Mouse (Mus musculus) ES-E14 (cell line): ENCODE measurements around the gene Zmynd19. TPM values are rescaled to one million over a fixed set of nuclear protein-coding genes. Genes with fewer than 3 reads are reported as not detected.

Experiments used
- DNase-seq: peaks from one replicate; pipeline ENCODE4 v3.0.0-alpha.2; 2013; ENCODE audit warnings: low read depth, low spot score
- H3K27ac ChIP-seq: 2 replicates; pipeline ENCODE4 v1.5.1; 2012; ENCODE audit warnings: low read depth, mild to moderate bottlenecking, low read length, moderate library complexity, mixed read lengths; ENCODE audit not compliant: poor library complexity, insufficient read depth, severe bottlenecking
- H3K36me3 ChIP-seq: 2 replicates; pipeline ENCODE4 v1.6.1; 2012; ENCODE audit warnings: mild to moderate bottlenecking, low read length, moderate library complexity, mixed read lengths; ENCODE audit not compliant: control insufficient read depth, poor library complexity, insufficient read depth, severe bottlenecking
- H3K4me1 ChIP-seq, 2 experiments: fragments of 150-350 bp in 1 of 2; sonication (generic) in 1 of 2; 2 replicates each; pipeline ENCODE4 v1.6.1; 2012; ENCODE audit warnings: low read length in 2 of 2, mild to moderate bottlenecking in 1 of 2, mixed read lengths in 1 of 2; ENCODE audit not compliant: control insufficient read depth in 2 of 2, insufficient read depth in 2 of 2, poor library complexity in 1 of 2
- H3K4me3 ChIP-seq, 2 experiments: fragments of 150-350 bp in 1 of 2; sonication (generic) in 1 of 2; 2 replicates each; pipeline ENCODE4 v1.5.1; 2012; ENCODE audit warnings: low read length in 2 of 2, low read depth in 1 of 2, mild to moderate bottlenecking in 1 of 2, mixed read lengths in 1 of 2; ENCODE audit not compliant: insufficient read depth in 1 of 2, poor library complexity in 1 of 2, severe bottlenecking in 1 of 2
- H3K9ac ChIP-seq: 2 replicates; pipeline ENCODE4 v1.6.1; 2012; ENCODE audit warnings: low read depth, mild to moderate bottlenecking, low read length, mixed read lengths; ENCODE audit not compliant: poor library complexity, insufficient read depth, severe bottlenecking
- H3K9me3 ChIP-seq: fragments of 150-350 bp; sonication (generic); 2 replicates; pipeline ENCODE4 v1.6.1; 2012; ENCODE audit warnings: low read depth, mild to moderate bottlenecking, low read length; ENCODE audit not compliant: control insufficient read depth, insufficient read depth
- CHD2 ChIP-seq: IDR thresholded peaks from 2 replicates; pipeline ENCODE4 v1.6.1; 2014; ENCODE audit warnings: mild to moderate bottlenecking, low read depth, low read length, inconsistent platforms
- HCFC1 ChIP-seq: IDR thresholded peaks from 2 replicates; pipeline ENCODE4 v1.6.1; 2012; ENCODE audit warnings: low read length, inconsistent platforms, borderline replicate concordance; ENCODE audit not compliant: insufficient read depth
- MAFK ChIP-seq: IDR thresholded peaks from 2 replicates; pipeline ENCODE4 v1.6.1; 2014; ENCODE audit warnings: mild to moderate bottlenecking, low read depth, low read length, inconsistent platforms; ENCODE audit not compliant: insufficient read depth
- ZC3H11A ChIP-seq: IDR thresholded peaks from 2 replicates; pipeline ENCODE4 v1.6.1; 2012; ENCODE audit warnings: low read depth, mild to moderate bottlenecking, inconsistent platforms, low read length, borderline replicate concordance
- ZNF384 ChIP-seq: IDR thresholded peaks from 2 replicates; pipeline ENCODE4 v1.6.1; 2012; ENCODE audit warnings: low read depth, low read length, inconsistent platforms
- in situ Hi-C, 2 experiments: fragments of 600-800 bp; cut with MboI; formaldehyde crosslinking; loops; one replicate each; pipeline ENCODE4 v1.15.1; 2025; ENCODE audit warnings: low sequenced_read_pairs in 2 of 2, inconsistent platforms in 1 of 2; ENCODE audit not compliant: unreplicated experiment in 2 of 2
- total RNA-seq: library from RNA; depleted of rRNA; stranded (reverse); fragments of 300-350 nt; gene quantifications from 2 replicates; pipeline ENCODE4 v1.2.3, GENCODE M21; 2012

Zmynd19 gene
- total RNA-seq, 1 experiment, result 50.2 TPM

DNA sequence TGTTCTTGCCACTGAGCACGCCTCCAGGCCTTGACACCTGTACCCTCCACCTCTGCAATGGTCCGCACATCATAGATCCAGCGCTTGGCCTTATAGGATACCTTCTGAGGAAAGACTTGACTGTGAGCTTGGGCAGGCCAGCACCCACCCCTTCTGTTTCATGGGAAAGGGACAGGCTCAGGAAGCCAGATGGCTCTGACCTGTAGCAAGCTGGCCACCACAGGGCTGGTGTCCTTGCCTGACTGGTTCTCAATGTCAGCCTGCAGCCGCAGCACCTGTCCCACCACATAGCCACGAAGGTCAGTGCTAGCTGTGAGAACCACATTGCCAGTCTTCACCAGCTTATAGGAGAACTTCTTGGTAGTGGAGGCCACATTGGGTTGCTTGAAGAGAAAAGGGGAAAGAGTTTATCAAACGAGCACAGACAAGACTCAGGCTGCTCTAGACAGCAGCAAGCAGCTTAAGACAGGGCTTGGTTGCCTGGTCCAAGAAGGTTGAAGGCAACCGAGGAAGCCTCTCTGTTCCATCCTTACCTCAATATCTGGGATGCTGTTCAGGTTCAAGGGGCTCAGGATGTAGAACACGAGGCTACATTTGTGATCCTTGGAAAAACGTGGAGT, 23.1 kb upstream of the Zmynd19 start:
- H3K36me3 ChIP-seq, result peaks cover 4% of the 10 kb centered on the region; the same call in 1 of the 2 replicates
- H3K9ac ChIP-seq, result no peak overlapping the region
- peaks cover 1 to 12% of the 10 kb centered on the region in 2 experiments; a peak in 1 of 4 replicates for H3K4me1 ChIP-seq
- H3K27ac ChIP-seq, result no peak overlapping the region
- H3K4me3 ChIP-seq, result no peak overlapping the region
- in situ Hi-C loops, result no loop called here
- TF ChIP-seq MAFK (no peak), CHD2 (no peak), ZC3H11A (no peak), ZNF384 (no peak), HCFC1 (no peak)
- H3K9me3 ChIP-seq, result no peaks in the 10 kb centered on the region
- no peak for DNase-seq

GRCm38 (mm10) chr2:24926965-24927358, 22.6 kb upstream of the Zmynd19 start:
- no peak for TF ChIP-seq ZC3H11A
- no peak for TF ChIP-seq ZNF384
- no peak for TF ChIP-seq HCFC1
- no peak for TF ChIP-seq MAFK
- TF ChIP-seq CHD2, result no peak
- H3K36me3 ChIP-seq, result peaks cover 4% of the 10 kb centered on the region; the same call in 1 of the 2 replicates
- H3K4me3 ChIP-seq, result no peak overlapping the region
- peaks cover 1 to 12% of the 10 kb centered on the region in 2 experiments; a peak in 1 of 4 replicates for H3K4me1 ChIP-seq
- no peak overlapping the region for H3K27ac ChIP-seq
- no peaks in the 10 kb centered on the region for H3K9me3 ChIP-seq
- DNase-seq, result no peak
- in situ Hi-C loops, result no loop called here
- H3K9ac ChIP-seq, result no peak overlapping the region

DNA sequence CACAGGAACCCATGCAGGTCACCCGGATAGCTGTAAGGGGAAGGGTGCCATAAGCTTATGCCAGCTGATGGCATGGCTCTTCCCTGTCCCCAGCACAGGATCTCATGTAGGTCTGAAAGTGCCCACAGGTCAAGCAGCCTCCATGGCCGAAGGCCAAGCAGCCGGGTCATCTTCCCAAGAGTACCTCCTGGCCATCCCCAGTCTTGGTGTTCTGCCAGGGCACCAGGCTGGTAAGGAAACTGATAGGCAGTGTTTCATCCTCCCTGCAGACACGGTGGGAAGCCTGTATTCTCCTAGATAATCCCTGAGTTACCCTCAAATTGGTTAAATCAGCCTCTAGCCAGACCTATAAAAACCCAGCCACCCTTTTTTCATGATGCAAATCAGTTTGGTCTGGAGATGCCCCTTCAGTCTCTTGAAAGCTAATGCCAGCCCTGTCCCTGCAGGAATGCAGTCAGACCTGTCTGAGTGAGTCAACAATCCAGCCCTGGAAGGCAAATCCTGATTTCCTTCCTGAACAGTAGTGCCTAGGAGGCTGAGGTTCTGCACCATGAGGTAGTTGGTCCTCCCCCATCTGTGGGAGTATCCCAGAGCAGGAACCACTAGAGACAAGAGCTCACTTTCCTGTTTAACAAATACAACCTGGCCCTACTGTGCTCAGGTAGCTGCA, 21.6 kb upstream of the Zmynd19 start:
- Histone ChIP-seq H3K27ac (peak overlapping the region; percentile 66; the same call in 1 of the 2 replicates), H3K9ac (0 out of 2 replicates have a peak overlapping the region, but pooled peaks have one; percentile 3), H3K4me1 (peaks cover 1 to 12% of the 10 kb centered on the region in 2 experiments; a peak in 1 of 4 replicates), H3K36me3 (peaks cover 4% of the 10 kb centered on the region; the same call in 1 of the 2 replicates), H3K4me3 (no peak overlapping the region), H3K9me3 (no peaks in the 10 kb centered on the region)
- in situ Hi-C loops, result no loop called here
- TF ChIP-seq CHD2 (no peak), MAFK (no peak), ZNF384 (no peak), ZC3H11A (no peak), HCFC1 (no peak)
- no peak for DNase-seq

DNA sequence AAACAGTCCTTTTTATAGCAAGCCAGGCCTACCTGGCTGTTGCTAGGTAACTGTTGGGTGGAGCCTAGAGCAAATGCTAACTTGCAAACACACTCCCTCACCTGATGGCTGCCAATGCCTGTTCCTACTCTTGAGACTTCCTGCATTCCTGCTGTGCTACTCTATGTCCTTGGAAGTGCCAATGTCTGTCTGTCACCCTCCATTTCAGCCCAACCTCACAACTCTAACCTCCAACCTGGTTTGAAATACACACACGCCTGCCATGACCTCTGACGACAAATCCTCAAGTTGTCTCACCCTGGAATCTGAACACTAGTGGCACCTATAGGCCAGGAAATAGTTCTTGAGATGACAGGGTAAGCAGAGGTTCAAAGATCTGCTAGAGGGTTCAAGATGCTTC, 20.5 kb upstream of the Zmynd19 start:
- TF ChIP-seq CHD2, result no peak
- no peak for TF ChIP-seq MAFK
- TF ChIP-seq HCFC1, result no peak
- no peak for TF ChIP-seq ZNF384
- TF ChIP-seq ZC3H11A, result no peak
- H3K9me3 ChIP-seq, result no peaks in the 10 kb centered on the region
- no peak for DNase-seq
- in situ Hi-C loops, result no loop called here
- peaks cover 4% of the 10 kb centered on the region; the same call in 1 of the 2 replicates for H3K36me3 ChIP-seq
- H3K4me3 ChIP-seq, result no peak overlapping the region
- no peak overlapping the region for H3K27ac ChIP-seq
- peaks cover 1 to 12% of the 10 kb centered on the region in 2 experiments; a peak in 1 of 4 replicates for H3K4me1 ChIP-seq
- H3K9ac ChIP-seq, result no peak overlapping the region
